Mouse (Mus musculus): ENCODE data around the gene Sord.
A peak's percentile ranks its signal among the peaks of the same experiment; 100 is the strongest.

Gene Sord

GRCm38 (mm10) chr2:122301921-122302573 is 67.5 kb downstream of the Sord start:
- DNase-seq (ENCODE audit: low read depth, low spot score): no peak

GRCm38 (mm10) chr2:122302574-122303241 is 68.2 kb downstream of the Sord start:
- peak; percentile 77 for DNase-seq (ENCODE audit: low read depth, low spot score)

- no peak for DNase-seq (ENCODE audit: low read depth, low spot score)
Measured at GRCm38 (mm10) chr2:122304544-122304943, 70.0 kb downstream of the Sord start.

GRCm38 (mm10) chr2:122305097-122305892 is 70.7 kb downstream of the Sord start:
- DNase-seq (ENCODE audit: low read depth, low spot score): no peak

GRCm38 (mm10) chr2:122306184-122306583 is 71.6 kb downstream of the Sord start:
- DNase-seq (ENCODE audit: low read depth, low spot score): no peak

- DNase-seq (ENCODE audit: low read depth, low spot score): no peak
Measured at GRCm38 (mm10) chr2:122309647-122310046, 75.1 kb downstream of the Sord start.

GRCm38 (mm10) chr2:122311561-122311960 is 77.0 kb downstream of the Sord start:
- no peak for DNase-seq (ENCODE audit: low read depth, low spot score)

- peak; percentile 74 for DNase-seq (ENCODE audit: low read depth, low spot score)
Measured at GRCm38 (mm10) chr2:122312722-122313417, 78.3 kb downstream of the Sord start.

- DNase-seq (ENCODE audit: low read depth, low spot score): no peak
Measured at GRCm38 (mm10) chr2:122313536-122313935, 79.0 kb downstream of the Sord start, which contains the start of gene Duoxa1. Duoxa1 (minus strand) TSS chr2:122313730.
